Mouse (Mus musculus) thymus, adult 2 months (tissue): ENCODE data around the gene Chd8.

Experiments
- CTCF ChIP-seq: fragments of 200-500 bp; IDR thresholded peaks from 2 replicates; pipeline ENCODE4 v1.5.1; 2012; ENCODE audit warnings: mild to moderate bottlenecking, control low read depth, low read length, moderate library complexity, borderline replicate concordance; ENCODE audit not compliant: control insufficient read depth, poor library complexity, insufficient read depth; ENCODE audit errors: extremely low read depth
- POLR2A ChIP-seq: fragments of 200-500 bp; IDR thresholded peaks from 2 replicates; pipeline ENCODE4 v1.6.1; 2012; ENCODE audit warnings: mild to moderate bottlenecking, low read length, control low read depth, moderate library complexity; ENCODE audit not compliant: control insufficient read depth, poor library complexity, insufficient read depth; ENCODE audit errors: extremely low read depth

DNA sequence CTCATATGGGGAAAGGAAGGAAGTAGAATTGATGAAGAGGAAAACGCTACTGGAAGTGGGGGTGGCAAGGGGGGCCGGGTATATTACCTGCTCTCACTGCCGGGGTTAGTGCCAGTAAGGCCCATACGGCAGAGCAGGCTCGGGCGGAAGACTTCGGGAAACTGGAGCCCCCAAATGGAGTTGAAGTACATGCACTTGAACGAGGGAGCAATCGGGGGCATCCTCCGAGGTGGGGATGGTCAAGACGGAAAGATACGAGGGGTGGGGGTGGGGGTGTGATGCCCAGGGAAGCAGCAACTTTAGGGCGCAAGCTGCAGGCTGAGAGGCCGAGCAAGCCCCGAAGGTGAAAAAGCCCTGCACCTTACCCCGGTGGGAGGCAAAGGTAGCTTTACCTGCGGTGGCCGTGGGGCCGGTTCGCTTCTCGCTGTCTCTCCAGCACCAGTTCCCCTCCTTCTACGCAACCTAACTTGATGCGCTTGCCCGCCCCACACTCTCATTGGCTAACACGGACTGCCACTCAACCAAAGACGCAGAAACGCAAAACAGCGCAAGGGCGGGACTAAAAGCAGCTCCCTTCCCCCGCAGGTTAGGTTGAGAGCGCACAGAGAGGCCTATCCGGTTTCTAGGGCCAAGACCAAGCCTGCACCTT is 13.4 kb downstream of the Chd8 start:
- TF ChIP-seq CTCF = no peak
- peak; percentile 50 for TF ChIP-seq POLR2A
